In genomic region chr8:70131166-70131883, GRCm38 (mm10) we compare ENCODE assay signal across 8 mouse cellular contexts. TPM values are rescaled to one million over a fixed set of nuclear protein-coding genes. Genes with fewer than 3 reads are reported as not detected.
DNase-seq lines count a peak whose midpoint lies in the region; ATAC-seq and TF ChIP-seq lines count a peak whose summit lies in the region.

Nr2c2ap (plus strand) TSS chr8:70131333.

- peak within 1 kb of the TSS; percentile 47 for H3K9ac ChIP-seq in hindbrain, embryonic 15.5 days

- peak within 1 kb of the TSS; percentile 74 for H3K27ac ChIP-seq in hindbrain, embryonic 15.5 days (replicated peaks)
- H3K27ac ChIP-seq in left cerebral cortex, adult 2 months, result peak within 1 kb of the TSS; percentile 80

- peak; percentile 84 for DNase-seq in T-cell, adult 2 months (ENCODE audit: low spot score)
- peak; percentile 81 to 91 for DNase-seq in cerebellum, postnatal 25 days
- peak; percentile 76 to 79 for DNase-seq in frontal cortex, postnatal 36 days (ENCODE audit: low spot score in 2 of 2)
- DNase-seq in left cerebral cortex, adult 2 months (ENCODE audit: extremely low spot score in 1 of 2, low spot score in 2 of 2), result peak; percentile 71 to 81
- peak; percentile 79 for DNase-seq in right cerebral cortex, adult 2 months (ENCODE audit: low spot score in 2 of 2)
- peak; percentile 71 to 85 for DNase-seq in urinary bladder, postnatal 36 days (ENCODE audit: low spot score in 2 of 2)

- intact Hi-C loops in left cerebral cortex, adult 2 months (cut with DNase I), result no loop called here

- peaks cover 20% of the 10 kb centered on the region for H3K4me1 ChIP-seq in hindbrain, embryonic 15.5 days (replicated peaks)

- WGBS in hindbrain, embryonic 15.5 days, result under 1% methylated on average over 37 of the region's 37 CpGs

- H3K27me3 ChIP-seq in hindbrain, embryonic 15.5 days, result no peaks in the 10 kb centered on the region

- ATAC-seq in hindbrain, embryonic 15.5 days (ENCODE audit: low FRiP score, low read depth), result peak; percentile 82
- peak; percentile 94 for ATAC-seq in megakaryocyte, adult 5-6 weeks (ENCODE audit: poor library complexity, severe bottlenecking)

- H3K36me3 ChIP-seq in hindbrain, embryonic 15.5 days, result peaks cover 24% of the 10 kb centered on the region

- H3K9me3 ChIP-seq in hindbrain, embryonic 15.5 days, result no peaks in the 10 kb centered on the region

- H3K4me2 ChIP-seq in hindbrain, embryonic 15.5 days, result peak within 1 kb of the TSS; percentile 74

- no peak; the same call in 1 of the 2 replicates for TF ChIP-seq CTCF in left cerebral cortex, adult 2 months (IDR thresholded peaks at IDR 0.05)

- peak within 1 kb of the TSS; percentile 63 for H3K4me3 ChIP-seq in hindbrain, embryonic 15.5 days
- peak within 1 kb of the TSS; percentile 79 for H3K4me3 ChIP-seq in left cerebral cortex, adult 2 months

RNA-seq across cellular contexts. Expression of gene Nr2c2ap, which starts in this region (rescaled TPM):
- 38.3 and 42.8 TPM in 2 replicates for polyA plus RNA-seq in hindbrain, embryonic 15.5 days (2015; fragmentation: Nextera tagmentation; extraction: Ambion mirVana)
- 10 to 100 TPM; 20.7 to 22.0 TPM for total RNA-seq in left cerebral cortex, adult 2 months (2021)
- total RNA-seq in megakaryocyte, adult 5-6 weeks (2015), result 19.5 and 25.6 TPM in 2 replicates
- total RNA-seq in megakaryocyte, adult 5-6 weeks (2017), result 4.7 and 7.1 TPM in 2 replicates

Comparison
In these comparisons a context has a peak if more than half of its experiments do, and no peak if none do; other contexts are left out.
1. Peak in every context shown above with its lines: DNase-seq, ATAC-seq, H3K4me3 ChIP-seq and H3K27ac ChIP-seq.